Mouse (Mus musculus): ENCODE measurements around the gene Klhl26. TPM values are rescaled to one million over a fixed set of nuclear protein-coding genes. Genes with fewer than 3 reads are reported as not detected.
A peak's percentile ranks its signal among the peaks of the same experiment; 100 is the strongest.

The Klhl26 gene
- polyA plus RNA-seq (2012; ENCODE audit: insufficient read depth, insufficient read length, missing spikeins), result 9.3 and 9.5 TPM in 2 replicates

DNA sequence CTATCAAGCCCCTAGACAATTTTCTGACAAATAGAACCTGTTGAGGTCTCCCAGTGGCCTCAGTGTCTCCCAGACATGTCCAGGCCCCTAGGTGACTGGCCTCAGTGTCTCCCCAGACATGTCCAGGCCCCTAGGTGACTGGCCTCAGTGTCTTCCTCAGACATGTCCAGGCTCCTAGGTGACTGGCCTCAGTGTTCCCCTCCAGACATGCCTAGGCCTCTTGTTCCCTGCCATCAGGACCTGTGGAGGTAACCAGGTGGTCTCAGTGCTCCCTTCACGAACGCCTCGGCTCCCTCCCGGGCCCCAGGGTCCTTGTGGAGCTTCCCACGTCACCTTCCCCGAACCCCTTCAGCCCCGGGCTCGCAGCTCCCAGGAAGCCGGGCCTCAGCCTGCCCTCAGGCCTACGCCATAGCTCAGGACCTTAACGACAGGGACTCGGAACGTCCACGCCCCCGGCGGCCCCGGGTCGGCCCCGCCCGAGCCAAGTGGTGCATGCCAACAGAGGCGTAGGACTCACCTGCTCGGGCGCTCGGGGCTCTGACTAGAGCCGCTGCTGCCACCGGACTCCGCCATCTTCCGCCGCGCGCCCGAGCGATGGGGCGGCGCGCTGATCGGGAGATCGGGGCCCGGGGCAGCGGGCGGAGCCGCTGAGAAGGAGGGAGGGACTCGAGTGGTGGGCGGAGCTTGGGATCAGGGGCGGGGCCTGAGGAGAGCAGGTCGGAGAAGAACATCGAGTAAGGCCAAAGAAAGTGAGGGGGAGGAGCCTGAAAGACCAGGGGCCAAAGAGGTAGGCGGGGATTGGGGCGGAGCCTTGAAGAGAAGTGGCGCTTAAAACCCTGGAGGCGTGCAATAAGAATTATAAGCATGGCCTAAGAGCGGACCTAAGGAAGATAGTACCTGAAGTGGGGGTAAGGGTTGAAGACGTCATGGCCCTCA lies at the start of gene Klhl26:
Gene Klhl26, minus strand, starts transcription at position 636 of the 936 bp plus-strand sequence.
- peaks cover 9% of the 10 kb centered on the region for H3K4me1 ChIP-seq (ENCODE audit: control insufficient read depth, insufficient read depth, insufficient read length, low read length)
- H3K27ac ChIP-seq (replicated peaks; ENCODE audit: low read depth, low read length), result no peak within 1 kb of the TSS
- H3K4me3 ChIP-seq (ENCODE audit: insufficient read depth, low read depth, low read length), result peak within 1 kb of the TSS; percentile 86

GRCm38 (mm10) chr8:70522592-70523403 lies 46.0 kb upstream of the Klhl26 start:
- Histone ChIP-seq H3K27ac (replicated peaks; ENCODE audit: low read depth, low read length) (peak overlapping the region; percentile 91), H3K4me3 (ENCODE audit: insufficient read depth, low read depth, low read length) (peak overlapping the region; percentile 80)

GRCm38 (mm10) chr8:70519606-70520005 lies 42.8 kb upstream of the Klhl26 start:
- Histone ChIP-seq H3K4me1 (ENCODE audit: control insufficient read depth, insufficient read depth, insufficient read length, low read length) (peaks cover 7% of the 10 kb centered on the region; the same call in 1 of the 2 replicates), H3K4me3 (ENCODE audit: insufficient read depth, low read depth, low read length) (no peak overlapping the region), H3K27ac (replicated peaks; ENCODE audit: low read depth, low read length) (no peak overlapping the region)

More at GRCm38 (mm10) chr8:70522592-70523403, 46.0 kb upstream of the Klhl26 start:
- H3K4me1 ChIP-seq (ENCODE audit: control insufficient read depth, insufficient read depth, insufficient read length, low read length), result peaks cover 7% of the 10 kb centered on the region; the same call in 1 of the 2 replicates

DNA sequence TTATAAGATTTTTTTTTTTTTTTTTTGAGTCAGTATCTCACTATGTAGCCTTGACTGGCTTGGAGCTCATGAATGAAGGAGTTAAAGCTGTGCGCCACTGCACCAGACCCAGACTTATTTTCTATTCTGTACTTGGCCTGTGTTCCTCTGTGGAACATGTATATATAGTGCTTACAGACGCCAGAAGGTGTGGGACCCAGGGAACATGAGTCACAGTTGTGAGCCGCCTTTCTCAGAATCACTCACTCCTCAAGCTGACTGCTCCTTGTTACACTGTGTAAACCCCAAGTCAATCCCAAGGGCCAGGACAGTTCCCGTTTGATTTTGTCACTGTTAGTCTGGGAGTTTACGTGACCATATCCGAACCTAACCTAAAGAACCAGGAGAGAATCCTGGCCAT lies 42.3 kb upstream of the Klhl26 start:
- Histone ChIP-seq H3K4me1 (ENCODE audit: control insufficient read depth, insufficient read depth, insufficient read length, low read length) (peaks cover 7% of the 10 kb centered on the region; the same call in 1 of the 2 replicates), H3K27ac (replicated peaks; ENCODE audit: low read depth, low read length) (no peak overlapping the region), H3K4me3 (ENCODE audit: insufficient read depth, low read depth, low read length) (no peak overlapping the region)

- Histone ChIP-seq H3K27ac (replicated peaks; ENCODE audit: low read depth, low read length) (no peak overlapping the region), H3K4me3 (ENCODE audit: insufficient read depth, low read depth, low read length) (no peak overlapping the region)
These were observed 41.3 kb upstream of the Klhl26 start for GRCm38 (mm10) chr8:70517940-70518643.

DNA sequence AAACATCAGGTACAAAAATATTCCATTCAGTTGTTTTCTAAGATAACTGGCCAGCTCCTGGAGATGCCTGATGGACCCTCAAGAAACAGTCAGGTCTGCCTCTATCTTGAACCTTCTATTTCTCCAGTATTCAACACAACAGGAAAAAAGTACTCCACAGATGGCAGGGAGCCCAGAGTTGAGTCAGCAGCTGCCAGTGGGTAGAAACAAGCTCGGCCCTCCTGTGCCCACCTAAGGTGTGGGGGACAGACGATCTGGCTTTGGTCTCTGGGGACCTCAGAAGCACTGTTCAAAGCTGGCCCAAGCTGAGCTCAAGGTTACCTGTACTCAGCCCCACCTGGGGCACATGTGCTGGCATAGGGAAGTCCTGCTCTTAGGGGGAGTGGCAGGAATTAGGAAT lies 36.7 kb upstream of the Klhl26 start:
- peaks cover 13% of the 10 kb centered on the region for H3K4me1 ChIP-seq (ENCODE audit: control insufficient read depth, insufficient read depth, insufficient read length, low read length)
- H3K4me3 ChIP-seq (ENCODE audit: insufficient read depth, low read depth, low read length), result no peak overlapping the region
- H3K27ac ChIP-seq (replicated peaks; ENCODE audit: low read depth, low read length), result no peak overlapping the region

More at GRCm38 (mm10) chr8:70517940-70518643, 41.3 kb upstream of the Klhl26 start:
- H3K4me1 ChIP-seq (ENCODE audit: control insufficient read depth, insufficient read depth, insufficient read length, low read length), result peaks cover 3% of the 10 kb centered on the region; the same call in 1 of the 2 replicates

DNA sequence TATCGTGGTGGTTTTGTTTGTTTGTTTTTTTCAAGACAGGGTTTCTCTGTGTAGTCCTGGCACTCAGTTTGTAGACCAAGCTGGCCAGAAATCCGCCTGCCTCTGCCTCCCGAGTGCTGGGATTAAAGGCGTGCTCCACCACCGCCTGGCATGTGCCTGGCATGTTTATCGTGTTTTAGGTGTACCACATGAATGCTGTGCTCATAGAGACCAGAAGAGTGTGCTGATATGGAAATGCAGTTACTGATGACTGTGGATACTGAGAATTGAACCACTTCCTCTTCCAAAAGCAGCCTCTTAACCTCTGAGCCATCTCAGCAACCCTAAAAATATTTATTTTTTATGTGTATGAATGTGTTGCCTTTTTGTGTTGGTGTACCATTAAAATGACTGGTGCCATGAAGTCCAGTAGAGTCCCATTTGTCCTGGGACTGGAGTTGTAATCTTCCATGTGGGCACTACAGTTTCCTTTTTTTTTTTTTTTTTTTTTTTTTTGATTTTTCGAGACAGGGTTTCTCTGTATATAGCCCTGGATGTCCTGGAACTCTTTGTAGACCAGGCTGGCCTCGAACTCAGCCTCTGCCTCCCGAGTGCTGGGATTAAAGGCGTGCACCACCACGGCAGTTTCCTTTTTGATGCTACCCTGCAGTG lies 35.6 kb upstream of the Klhl26 start:
- no peak overlapping the region for H3K27ac ChIP-seq (replicated peaks; ENCODE audit: low read depth, low read length)
- no peak overlapping the region for H3K4me3 ChIP-seq (ENCODE audit: insufficient read depth, low read depth, low read length)
- H3K4me1 ChIP-seq (ENCODE audit: control insufficient read depth, insufficient read depth, insufficient read length, low read length), result peaks cover 13% of the 10 kb centered on the region

DNA sequence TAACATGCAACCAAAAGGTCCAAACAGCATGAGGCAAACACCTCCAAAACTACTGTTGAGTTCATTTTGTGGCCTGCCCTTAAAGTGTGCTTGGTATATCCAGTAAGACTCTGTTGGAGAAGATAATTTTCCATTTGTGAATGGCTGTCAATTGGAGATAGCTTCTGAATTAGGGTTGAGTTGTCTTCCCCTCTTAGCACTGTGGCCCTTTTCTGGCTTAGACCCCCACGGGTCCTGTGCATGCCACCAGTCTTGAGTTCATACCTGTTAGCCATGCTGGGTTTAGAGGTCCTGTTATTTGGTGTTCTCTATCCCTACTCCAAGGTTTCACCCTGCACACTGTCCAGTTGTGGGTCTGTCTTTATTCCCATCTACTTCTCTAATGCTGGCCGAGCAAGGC lies 35.0 kb upstream of the Klhl26 start:
- peaks cover 13% of the 10 kb centered on the region for H3K4me1 ChIP-seq (ENCODE audit: control insufficient read depth, insufficient read depth, insufficient read length, low read length)
- no peak overlapping the region for H3K27ac ChIP-seq (replicated peaks; ENCODE audit: low read depth, low read length)
- no peak overlapping the region for H3K4me3 ChIP-seq (ENCODE audit: insufficient read depth, low read depth, low read length)

DNA sequence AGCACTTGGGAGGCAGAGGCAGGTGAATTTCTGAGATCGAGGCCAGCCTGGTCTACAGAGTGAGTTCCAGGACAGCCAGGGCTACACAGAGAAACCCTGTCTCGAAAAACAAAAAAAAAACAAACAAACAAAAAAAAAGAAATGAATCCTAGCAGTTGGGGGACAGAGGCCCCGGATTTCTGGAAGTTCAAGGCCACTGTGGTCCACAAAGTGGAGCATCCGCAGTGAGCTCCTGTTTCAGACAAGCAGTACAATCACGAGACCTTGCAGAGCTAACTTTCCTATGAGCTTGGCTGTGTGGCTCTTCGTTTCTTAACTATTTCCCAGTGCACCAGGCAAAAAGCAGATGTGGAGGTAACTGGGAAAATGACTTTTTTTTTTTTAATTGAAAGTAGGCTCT lies 34.4 kb upstream of the Klhl26 start:
- Histone ChIP-seq H3K4me1 (ENCODE audit: control insufficient read depth, insufficient read depth, insufficient read length, low read length) (peaks cover 13% of the 10 kb centered on the region), H3K4me3 (ENCODE audit: insufficient read depth, low read depth, low read length) (peak overlapping the region; percentile 97), H3K27ac (replicated peaks; ENCODE audit: low read depth, low read length) (0 out of 2 replicates have a peak overlapping the region, but pooled peaks have one; percentile 98)

DNA sequence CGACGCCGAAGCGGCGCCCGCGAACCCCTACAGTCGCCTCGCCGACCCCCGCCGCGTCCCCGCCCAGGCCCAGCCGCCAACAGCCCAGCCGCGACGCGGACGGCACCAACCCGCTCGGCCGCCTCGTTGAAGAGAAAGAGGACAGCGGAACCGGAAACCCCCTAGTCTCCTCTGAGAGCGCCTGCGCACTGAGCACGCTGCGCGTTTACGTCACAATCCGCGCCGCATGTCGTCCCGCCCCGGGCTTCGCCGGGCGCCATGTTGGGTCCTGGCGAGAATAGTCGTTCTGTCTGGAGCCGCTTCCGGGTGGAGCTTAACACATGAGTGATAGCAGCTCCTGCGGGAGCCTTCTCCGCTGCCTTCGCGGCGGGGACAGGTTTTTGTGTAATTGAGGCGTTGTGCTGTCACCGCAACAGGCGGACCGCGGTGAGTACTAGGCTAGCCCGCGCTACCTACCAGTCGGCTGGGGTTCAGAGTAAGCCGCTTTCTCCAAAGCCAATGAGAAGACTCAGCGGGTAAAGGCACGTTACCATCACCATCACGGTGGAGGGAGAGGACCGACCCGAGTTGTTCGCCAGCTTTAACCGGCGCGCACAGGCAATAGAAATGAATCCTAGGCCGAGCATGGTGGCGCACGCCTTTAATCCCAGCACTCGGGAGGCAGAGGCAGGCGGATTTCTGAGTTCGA lies 33.6 kb upstream of the Klhl26 start, which contains the start of gene Uba52:
Gene Uba52, minus strand, starts transcription at position 574 of the 688 bp plus-strand sequence.
- Histone ChIP-seq H3K27ac (replicated peaks; ENCODE audit: low read depth, low read length) (peak within 1 kb of the TSS; percentile 98), H3K4me3 (ENCODE audit: insufficient read depth, low read depth, low read length) (peak within 1 kb of the TSS; percentile 97), H3K4me1 (ENCODE audit: control insufficient read depth, insufficient read depth, insufficient read length, low read length) (peaks cover 18% of the 10 kb centered on the region)

GRCm38 (mm10) chr8:70509281-70509952 lies 32.6 kb upstream of the Klhl26 start:
- H3K4me1 ChIP-seq (ENCODE audit: control insufficient read depth, insufficient read depth, insufficient read length, low read length), result peaks cover 18% of the 10 kb centered on the region
- peak overlapping the region; percentile 79 for H3K27ac ChIP-seq (replicated peaks; ENCODE audit: low read depth, low read length)
- peak overlapping the region; percentile 80 for H3K4me3 ChIP-seq (ENCODE audit: insufficient read depth, low read depth, low read length)

- Histone ChIP-seq H3K27ac (replicated peaks; ENCODE audit: low read depth, low read length) (no peak overlapping the region), H3K4me1 (ENCODE audit: control insufficient read depth, insufficient read depth, insufficient read length, low read length) (peaks cover 18% of the 10 kb centered on the region), H3K4me3 (ENCODE audit: insufficient read depth, low read depth, low read length) (peak overlapping the region; percentile 4; the same call in 1 of the 2 replicates)
These were observed 30.2 kb upstream of the Klhl26 start for GRCm38 (mm10) chr8:70507027-70507393.

DNA sequence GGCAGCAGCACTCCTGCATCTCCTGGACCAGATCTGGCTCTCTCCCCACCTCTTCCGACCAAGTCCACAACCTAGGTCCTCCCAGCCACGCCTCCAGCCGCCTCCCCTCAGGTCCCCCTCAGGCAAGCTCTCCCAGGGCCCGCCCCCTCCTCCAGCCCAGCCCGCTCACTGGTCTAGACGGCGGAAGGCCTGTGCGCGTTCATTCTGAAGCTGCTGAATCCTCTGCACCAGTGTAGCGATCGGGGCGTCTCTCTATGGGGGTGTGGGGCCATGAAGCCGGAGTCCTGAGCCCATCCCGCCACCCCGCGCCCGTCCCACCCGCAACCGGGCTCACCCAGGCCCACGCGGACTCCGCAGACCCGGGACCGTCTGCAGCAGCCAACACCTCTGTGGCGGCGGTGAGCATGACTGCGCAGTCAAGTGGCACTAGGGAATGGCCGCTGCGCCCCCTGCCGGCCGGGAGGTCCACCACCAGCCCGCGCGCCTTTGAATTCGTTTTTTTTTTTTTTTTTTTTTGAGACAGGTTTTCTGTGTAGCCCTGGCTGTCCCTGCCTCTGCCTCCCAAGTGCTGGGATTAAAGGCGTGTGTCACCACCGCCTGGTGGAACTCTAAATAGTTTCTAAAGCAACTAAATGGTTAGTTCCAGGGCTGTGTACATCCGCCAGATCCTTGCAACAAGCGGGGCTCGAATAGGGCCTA lies 29.7 kb upstream of the Klhl26 start, which contains the start of gene Rex1bd:
Gene Rex1bd, minus strand, starts transcription at position 425 of the 699 bp plus-strand sequence.
- Histone ChIP-seq H3K4me1 (ENCODE audit: control insufficient read depth, insufficient read depth, insufficient read length, low read length) (peaks cover 14% of the 10 kb centered on the region), H3K27ac (replicated peaks; ENCODE audit: low read depth, low read length) (0 out of 2 replicates have a peak within 1 kb of the TSS, but pooled peaks have one; percentile 6), H3K4me3 (ENCODE audit: insufficient read depth, low read depth, low read length) (peak within 1 kb of the TSS; percentile 62)

Data from brown adipose tissue, adult 24 weeks (tissue).